Mouse (Mus musculus): ENCODE data around the gene Nxpe5. TPM values are rescaled to one million over a fixed set of nuclear protein-coding genes. Genes with fewer than 3 reads are reported as not detected.

Nxpe5 gene
- total RNA-seq, 2 experiments from 2014 or later: not detected

DNA sequence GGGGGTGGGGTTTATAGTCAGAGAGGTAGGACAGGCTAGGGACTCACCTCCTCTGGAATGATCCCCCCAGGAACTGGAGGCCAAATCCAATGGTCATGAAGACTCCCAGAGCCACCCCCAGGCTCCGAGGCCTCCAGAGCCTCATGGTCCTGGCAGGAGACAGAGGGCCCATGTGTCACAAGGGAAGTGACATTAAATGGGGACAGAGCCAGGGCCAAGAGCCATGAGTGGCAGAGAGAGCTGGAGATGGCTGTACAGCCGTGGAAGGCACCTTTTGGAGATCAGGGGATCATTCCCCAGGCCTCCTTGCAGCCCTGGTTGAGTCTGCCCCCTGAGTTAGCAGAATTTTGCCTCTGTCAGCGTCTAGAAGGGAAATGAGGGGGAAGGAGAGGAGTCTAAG, 45.5 kb downstream of the Nxpe5 start:
- Histone ChIP-seq H3K4me3 (no peak overlapping the region), H3K27ac (peak overlapping the region; percentile 14; the same call in 1 of the 2 replicates)
- no peak for TF ChIP-seq CTCF (conservative IDR thresholded peaks at IDR 0.05)
- no peak for DNase-seq (ENCODE audit: low spot score in 2 of 2)

- H3K27ac ChIP-seq: peak within 1 kb of the TSS; percentile 75; the same call in 1 of the 2 replicates
- DNase-seq (ENCODE audit: low spot score in 2 of 2): no peak
- H3K4me3 ChIP-seq: peak within 1 kb of the TSS; percentile 35
- no peak for TF ChIP-seq CTCF (conservative IDR thresholded peaks at IDR 0.05)
Observed at GRCm38 (mm10) chr5:138272409-138272923, 46.8 kb downstream of the Nxpe5 start, which contains the start of gene Gal3st4. Gene Gal3st4, minus strand, starts transcription at chr5:138272840.

- no peak for TF ChIP-seq CTCF (conservative IDR thresholded peaks at IDR 0.05)
- DNase-seq (ENCODE audit: low spot score in 2 of 2): no peak
- Histone ChIP-seq H3K27ac (no peak overlapping the region), H3K4me3 (no peak overlapping the region)
Observed at GRCm38 (mm10) chr5:138274186-138274585, 48.5 kb downstream of the Nxpe5 start.

- TF ChIP-seq CTCF (conservative IDR thresholded peaks at IDR 0.05): no peak
- no peak overlapping the region for H3K27ac ChIP-seq
- no peak for DNase-seq (ENCODE audit: low spot score in 2 of 2)
- no peak overlapping the region; the same call in 1 of the 2 replicates for H3K4me3 ChIP-seq
Observed at GRCm38 (mm10) chr5:138275216-138276050, 49.7 kb downstream of the Nxpe5 start.

DNA sequence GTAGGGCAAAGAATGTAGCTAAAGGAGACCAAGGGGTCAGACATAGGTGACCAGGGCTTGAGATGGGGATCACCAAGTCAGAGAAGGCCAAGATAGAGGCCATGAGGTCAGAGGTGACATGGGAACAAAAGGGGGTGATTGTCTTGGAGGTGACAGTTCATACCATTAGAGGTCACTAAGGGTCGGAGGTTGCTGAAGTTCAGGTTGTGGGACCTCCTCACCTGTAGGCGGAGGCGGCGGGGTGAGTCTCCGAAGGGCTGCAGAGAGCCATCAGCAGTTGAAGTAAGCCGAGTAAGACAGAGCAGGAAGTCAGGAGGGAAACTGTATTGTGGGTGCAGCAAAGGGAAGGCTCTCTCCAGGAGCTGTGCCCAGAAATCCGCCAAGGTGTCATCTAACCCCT, 52.3 kb downstream of the Nxpe5 start:
- no peak for DNase-seq (ENCODE audit: low spot score in 2 of 2)
- H3K4me3 ChIP-seq: no peak overlapping the region
- TF ChIP-seq CTCF (conservative IDR thresholded peaks at IDR 0.05): no peak
- no peak overlapping the region for H3K27ac ChIP-seq

DNA sequence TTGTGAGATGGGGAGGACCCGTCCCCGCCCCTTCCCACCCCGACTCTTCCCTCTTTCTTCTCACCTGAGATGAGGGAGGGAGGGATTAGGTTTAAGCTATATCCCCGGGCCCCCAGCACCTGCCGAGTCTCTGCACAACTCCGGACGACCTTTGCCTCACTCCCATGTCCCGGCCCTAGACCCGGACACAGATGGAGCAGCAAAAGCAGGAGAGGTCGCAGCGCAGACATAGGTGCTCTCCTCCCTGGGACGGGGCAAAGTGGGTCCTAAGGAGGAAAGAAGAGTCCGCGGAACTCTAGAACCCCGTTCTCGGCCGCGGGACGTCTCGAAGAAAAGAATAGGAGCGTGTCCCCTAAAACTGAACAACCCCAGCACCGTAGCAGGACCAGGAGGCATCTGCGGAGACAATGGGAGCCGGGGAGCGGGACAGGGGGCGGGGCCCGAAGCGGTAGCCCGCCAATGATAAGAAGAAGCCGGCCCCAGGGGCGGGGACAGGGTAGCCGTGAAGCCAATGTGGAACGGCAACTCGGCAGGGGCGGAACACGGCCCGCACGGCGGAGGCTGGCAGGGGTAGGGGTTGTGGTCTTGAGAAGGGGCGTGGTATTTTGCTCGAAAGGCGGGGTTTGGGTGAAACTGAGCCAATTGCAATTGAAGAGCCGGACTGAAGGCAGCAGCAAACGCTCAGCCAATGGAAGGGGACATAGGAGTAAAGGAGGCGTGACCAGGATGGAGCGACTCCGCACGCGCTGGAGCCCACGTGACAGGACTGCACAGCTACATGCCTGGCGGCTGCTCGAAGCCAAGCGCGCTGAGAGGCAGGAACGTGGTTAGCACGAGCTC, 54.1 kb downstream of the Nxpe5 start, which contains the start of the genes Gm43720, Gpc2 and Stag3:
Gene Gm43720, minus strand, starts transcription at position 374 of the 840 bp plus-strand sequence.
Gene Gpc2, minus strand, starts transcription at position 421 of the 840 bp plus-strand sequence.
Gene Stag3, plus strand, starts transcription at position 656 of the 840 bp plus-strand sequence.
- DNase-seq (ENCODE audit: low spot score in 2 of 2): peak; percentile 73 to 83
- no peak for TF ChIP-seq CTCF (conservative IDR thresholded peaks at IDR 0.05)
- no peak within 1 kb of the TSS for H3K27ac ChIP-seq
- H3K4me3 ChIP-seq: peak within 1 kb of the TSS; percentile 54

DNA sequence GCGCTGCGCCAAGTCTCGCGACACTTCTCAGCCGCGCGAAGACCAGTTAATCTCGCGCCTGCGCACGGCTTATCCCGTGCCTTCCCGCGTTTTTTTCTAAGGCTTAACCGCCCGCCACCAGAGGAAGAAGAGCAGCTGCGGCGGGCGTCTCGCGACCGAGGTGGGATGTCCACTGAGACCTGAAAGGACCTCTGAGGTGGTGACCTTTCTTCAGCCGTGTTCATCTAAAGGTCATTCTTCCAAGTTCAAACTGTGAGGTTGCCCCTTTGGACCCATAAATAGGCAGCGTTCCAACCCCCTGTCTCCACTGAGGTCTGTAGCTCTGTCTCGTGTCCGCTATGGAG, 54.7 kb downstream of the Nxpe5 start:
- Histone ChIP-seq H3K27ac (no peak overlapping the region), H3K4me3 (peak overlapping the region; percentile 54)
- DNase-seq (ENCODE audit: low spot score in 2 of 2): no peak
- TF ChIP-seq CTCF (conservative IDR thresholded peaks at IDR 0.05): no peak

GRCm38 (mm10) chr5:138280829-138281228, 55.1 kb downstream of the Nxpe5 start:
- DNase-seq (ENCODE audit: low spot score in 2 of 2): no peak
- Histone ChIP-seq H3K4me3 (no peak overlapping the region), H3K27ac (no peak overlapping the region)
- TF ChIP-seq CTCF (conservative IDR thresholded peaks at IDR 0.05): no peak

GRCm38 (mm10) chr5:138281798-138282197, 56.1 kb downstream of the Nxpe5 start:
- Histone ChIP-seq H3K27ac (no peak overlapping the region), H3K4me3 (no peak overlapping the region)
- TF ChIP-seq CTCF (conservative IDR thresholded peaks at IDR 0.05): no peak
- no peak for DNase-seq (ENCODE audit: low spot score in 2 of 2)

- no peak overlapping the region for H3K4me3 ChIP-seq
- H3K27ac ChIP-seq: no peak overlapping the region
- peak; percentile 56 for TF ChIP-seq CTCF (conservative IDR thresholded peaks at IDR 0.05)
- DNase-seq (ENCODE audit: low spot score in 2 of 2): no peak
Observed at GRCm38 (mm10) chr5:138283540-138283939, 57.8 kb downstream of the Nxpe5 start.

- no peak overlapping the region for H3K4me3 ChIP-seq
- no peak for DNase-seq (ENCODE audit: low spot score in 2 of 2)
- TF ChIP-seq CTCF (conservative IDR thresholded peaks at IDR 0.05): peak; percentile 40
- H3K27ac ChIP-seq: no peak overlapping the region
Observed at GRCm38 (mm10) chr5:138287861-138288260, 62.2 kb downstream of the Nxpe5 start.

- TF ChIP-seq CTCF (conservative IDR thresholded peaks at IDR 0.05): no peak
- no peak overlapping the region for H3K27ac ChIP-seq
- no peak for DNase-seq (ENCODE audit: low spot score in 2 of 2)
- H3K4me3 ChIP-seq: no peak overlapping the region
Observed at GRCm38 (mm10) chr5:138291638-138292037, 65.9 kb downstream of the Nxpe5 start.

- DNase-seq (ENCODE audit: low spot score in 2 of 2): no peak
- H3K27ac ChIP-seq: no peak overlapping the region
- no peak for TF ChIP-seq CTCF (conservative IDR thresholded peaks at IDR 0.05)
- H3K4me3 ChIP-seq: no peak overlapping the region
Observed at GRCm38 (mm10) chr5:138294158-138294557, 68.5 kb downstream of the Nxpe5 start.

All from layer of hippocampus, adult 2 months (tissue).